Mouse (Mus musculus): ENCODE measurements around the gene Klf15. TPM values are rescaled to one million over a fixed set of nuclear protein-coding genes. Genes with fewer than 3 reads are reported as not detected.

Gene Klf15
- total RNA-seq (2012; rRNA removed) = 6.4 and 11.3 TPM in 2 replicates

- no peak for DNase-seq (ENCODE audit: low read depth, low spot score)
- Histone ChIP-seq H3K4me3 (ENCODE audit: insufficient read depth in 1 of 2, low read depth in 1 of 2, low read length in 2 of 2, poor library complexity in 1 of 2, severe bottlenecking in 1 of 2) (peak within 1 kb of the TSS; percentile 70 to 95), H3K9ac (ENCODE audit: insufficient read depth, low read depth, low read length, poor library complexity, severe bottlenecking) (peak within 1 kb of the TSS; percentile 90), H3K36me3 (ENCODE audit: control insufficient read depth, insufficient read depth, low read length, poor library complexity, severe bottlenecking) (peaks cover 17% of the 10 kb centered on the region), H3K9me3 (ENCODE audit: control insufficient read depth, insufficient read depth, low read depth, low read length) (no peaks in the 10 kb centered on the region), H3K27ac (ENCODE audit: insufficient read depth, low read depth, low read length, poor library complexity, severe bottlenecking) (peak within 1 kb of the TSS; percentile 55; the same call in 1 of the 2 replicates), H3K4me1 (ENCODE audit: control insufficient read depth in 2 of 2, insufficient read depth in 2 of 2, low read length in 2 of 2, poor library complexity in 1 of 2) (peaks cover 2 to 19% of the 10 kb centered on the region in 2 experiments; a peak in 1 of 4 replicates)
- TF ChIP-seq MAFK (IDR thresholded peaks at IDR 0.05; ENCODE audit: insufficient read depth, low read depth, low read length) (no peak), ZC3H11A (IDR thresholded peaks at IDR 0.05; ENCODE audit: borderline replicate concordance, low read depth, low read length) (no peak), HCFC1 (IDR thresholded peaks at IDR 0.05; ENCODE audit: borderline replicate concordance, insufficient read depth, low read length) (no peak), CHD2 (IDR thresholded peaks at IDR 0.05; ENCODE audit: low read depth, low read length) (no peak), ZNF384 (IDR thresholded peaks at IDR 0.05; ENCODE audit: low read depth, low read length) (no peak)
- in situ Hi-C loops (cut with MboI; ENCODE audit: low sequenced_read_pairs in 2 of 2, unreplicated experiment in 2 of 2) = no loop called here
Measured at GRCm38 (mm10) chr6:90462181-90462706, at the start of gene Klf15. Gene Klf15, plus strand, starts transcription at chr6:90462576.

GRCm38 (mm10) chr6:90422565-90422964 lies 39.8 kb upstream of the Klf15 start:
- H3K9ac ChIP-seq (ENCODE audit: insufficient read depth, low read depth, low read length, poor library complexity, severe bottlenecking) = no peak overlapping the region
- DNase-seq (ENCODE audit: low read depth, low spot score) = peak; percentile 93
- 0 out of 4 replicates have a peak overlapping the region, but pooled peaks of 1 of the 2 experiments have one; percentile 26 for H3K4me3 ChIP-seq (ENCODE audit: insufficient read depth in 1 of 2, low read depth in 1 of 2, low read length in 2 of 2, poor library complexity in 1 of 2, severe bottlenecking in 1 of 2)
- no peak overlapping the region for H3K27ac ChIP-seq (ENCODE audit: insufficient read depth, low read depth, low read length, poor library complexity, severe bottlenecking)
- peaks cover 0 to 13% of the 10 kb centered on the region in 2 experiments; a peak in 2 of 4 replicates for H3K4me1 ChIP-seq (ENCODE audit: control insufficient read depth in 2 of 2, insufficient read depth in 2 of 2, low read length in 2 of 2, poor library complexity in 1 of 2)
- in situ Hi-C loops (cut with MboI; ENCODE audit: low sequenced_read_pairs in 2 of 2, unreplicated experiment in 2 of 2) = loop anchor here in 1 of 2 experiments (10.0 kb wide), 1 partner anchor 738 kb away; no protein-coding TSS in a partner anchor
- no peaks in the 10 kb centered on the region for H3K9me3 ChIP-seq (ENCODE audit: control insufficient read depth, insufficient read depth, low read depth, low read length)
- TF ChIP-seq ZC3H11A (IDR thresholded peaks at IDR 0.05; ENCODE audit: borderline replicate concordance, low read depth, low read length) (peak; percentile 50; the same call in 1 of the 2 replicates), ZNF384 (IDR thresholded peaks at IDR 0.05; ENCODE audit: low read depth, low read length) (no peak)
- no peaks in the 10 kb centered on the region for H3K36me3 ChIP-seq (ENCODE audit: control insufficient read depth, insufficient read depth, low read length, poor library complexity, severe bottlenecking)

DNA sequence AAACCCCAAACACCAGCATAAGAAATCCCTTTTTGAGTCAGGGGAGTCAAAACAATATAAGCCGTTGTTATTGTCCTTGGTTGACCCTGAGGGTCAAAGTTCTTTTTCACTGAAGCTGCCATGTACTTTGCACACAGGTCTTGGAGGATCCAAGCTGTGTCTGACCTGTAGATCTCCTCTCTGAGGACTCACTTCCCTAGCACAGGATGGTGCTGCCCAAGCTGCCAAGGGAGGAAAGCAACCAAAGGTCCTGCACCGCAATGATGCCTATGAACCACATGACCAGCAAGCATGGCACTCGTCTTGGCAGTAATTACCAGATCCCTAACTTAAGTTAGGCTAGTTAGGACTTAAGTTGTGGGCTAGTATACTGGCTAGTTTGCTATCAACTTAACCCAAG lies 37.0 kb upstream of the Klf15 start:
- Histone ChIP-seq H3K4me3 (ENCODE audit: insufficient read depth in 1 of 2, low read depth in 1 of 2, low read length in 2 of 2, poor library complexity in 1 of 2, severe bottlenecking in 1 of 2) (no peak overlapping the region), H3K27ac (ENCODE audit: insufficient read depth, low read depth, low read length, poor library complexity, severe bottlenecking) (no peak overlapping the region), H3K36me3 (ENCODE audit: control insufficient read depth, insufficient read depth, low read length, poor library complexity, severe bottlenecking) (no peaks in the 10 kb centered on the region), H3K4me1 (ENCODE audit: control insufficient read depth in 2 of 2, insufficient read depth in 2 of 2, low read length in 2 of 2, poor library complexity in 1 of 2) (peaks cover 0 to 6% of the 10 kb centered on the region in 2 experiments; a peak in 2 of 4 replicates), H3K9ac (ENCODE audit: insufficient read depth, low read depth, low read length, poor library complexity, severe bottlenecking) (no peak overlapping the region), H3K9me3 (ENCODE audit: control insufficient read depth, insufficient read depth, low read depth, low read length) (no peaks in the 10 kb centered on the region)
- in situ Hi-C loops (cut with MboI; ENCODE audit: low sequenced_read_pairs in 2 of 2, unreplicated experiment in 2 of 2) = loop anchor here in 1 of 2 experiments (10.0 kb wide), 1 partner anchor 741 kb away; no protein-coding TSS in a partner anchor
- TF ChIP-seq HCFC1 (IDR thresholded peaks at IDR 0.05; ENCODE audit: borderline replicate concordance, insufficient read depth, low read length) (no peak), MAFK (IDR thresholded peaks at IDR 0.05; ENCODE audit: insufficient read depth, low read depth, low read length) (no peak), ZC3H11A (IDR thresholded peaks at IDR 0.05; ENCODE audit: borderline replicate concordance, low read depth, low read length) (no peak), CHD2 (IDR thresholded peaks at IDR 0.05; ENCODE audit: low read depth, low read length) (no peak), ZNF384 (IDR thresholded peaks at IDR 0.05; ENCODE audit: low read depth, low read length) (no peak)
- no peak for DNase-seq (ENCODE audit: low read depth, low spot score)

DNA sequence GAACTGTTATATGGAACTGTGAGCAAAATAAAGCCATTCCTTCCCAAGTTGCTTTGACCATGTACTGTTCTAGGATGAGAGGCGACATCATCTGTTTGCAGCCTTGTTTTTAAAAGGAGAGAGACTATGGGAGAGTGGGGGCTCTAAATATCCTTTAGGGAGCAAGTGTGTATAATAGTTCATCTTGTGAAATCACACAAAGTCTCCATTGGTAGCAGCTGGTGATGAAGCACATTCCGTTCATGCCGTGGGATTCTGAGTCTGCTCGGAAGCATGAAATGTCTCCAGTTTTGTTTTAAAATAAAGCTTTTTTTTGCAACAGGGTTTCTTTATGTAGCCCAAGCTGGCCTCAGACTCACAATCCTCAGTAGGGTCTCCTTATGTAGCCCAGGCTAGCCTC lies 36.4 kb upstream of the Klf15 start:
- TF ChIP-seq HCFC1 (IDR thresholded peaks at IDR 0.05; ENCODE audit: borderline replicate concordance, insufficient read depth, low read length) (no peak), MAFK (IDR thresholded peaks at IDR 0.05; ENCODE audit: insufficient read depth, low read depth, low read length) (no peak), ZNF384 (IDR thresholded peaks at IDR 0.05; ENCODE audit: low read depth, low read length) (no peak), CHD2 (IDR thresholded peaks at IDR 0.05; ENCODE audit: low read depth, low read length) (no peak), ZC3H11A (IDR thresholded peaks at IDR 0.05; ENCODE audit: borderline replicate concordance, low read depth, low read length) (no peak)
- in situ Hi-C loops (cut with MboI; ENCODE audit: low sequenced_read_pairs in 2 of 2, unreplicated experiment in 2 of 2) = loop anchor here in 1 of 2 experiments (10.0 kb wide), 1 partner anchor 741 kb away; no protein-coding TSS in a partner anchor
- H3K9me3 ChIP-seq (ENCODE audit: control insufficient read depth, insufficient read depth, low read depth, low read length) = no peaks in the 10 kb centered on the region

More for the DNA sequence above, 36.4 kb upstream of the Klf15 start:
- Histone ChIP-seq H3K27ac (ENCODE audit: insufficient read depth, low read depth, low read length, poor library complexity, severe bottlenecking) (no peak overlapping the region), H3K36me3 (ENCODE audit: control insufficient read depth, insufficient read depth, low read length, poor library complexity, severe bottlenecking) (no peaks in the 10 kb centered on the region), H3K4me1 (ENCODE audit: control insufficient read depth in 2 of 2, insufficient read depth in 2 of 2, low read length in 2 of 2, poor library complexity in 1 of 2) (peaks cover 0 to 6% of the 10 kb centered on the region in 2 experiments; a peak in 2 of 4 replicates), H3K9ac (ENCODE audit: insufficient read depth, low read depth, low read length, poor library complexity, severe bottlenecking) (no peak overlapping the region), H3K4me3 (ENCODE audit: insufficient read depth in 1 of 2, low read depth in 1 of 2, low read length in 2 of 2, poor library complexity in 1 of 2, severe bottlenecking in 1 of 2) (no peak overlapping the region)
- no peak for DNase-seq (ENCODE audit: low read depth, low spot score)

Data from ES-E14 (cell line).